Mouse (Mus musculus) intestine, postnatal 0 days (tissue): Measurements from ENCODE around the gene 0610030E20Rik. TPM values are rescaled to one million over a fixed set of nuclear protein-coding genes. Genes with fewer than 3 reads are reported as not detected.

Source experiments
- ATAC-seq: fragments of 200-750 bp; cut with Nextera tagmentation; 2 replicates; pipeline ENCODE4 v1.8.0; 2017; ENCODE audit warnings: mild to moderate bottlenecking, moderate TSS enrichment, moderate library complexity
- H3K27ac ChIP-seq: fragments of 300-500 bp; sonication (generic); 2 replicates; pipeline ENCODE4 v1.5.1; 2014; ENCODE audit warnings: mild to moderate bottlenecking, low read depth, low read length, moderate library complexity
- H3K27me3 ChIP-seq: fragments of 300-500 bp; sonication (generic); replicated peaks from 2 replicates; pipeline ENCODE4 v1.6.1; 2014; ENCODE audit warnings: low read length, mixed read lengths; ENCODE audit not compliant: control insufficient read depth, insufficient read depth
- H3K36me3 ChIP-seq: fragments of 300-500 bp; sonication (generic); 2 replicates; pipeline ENCODE4 v1.6.1; 2014; ENCODE audit warnings: mild to moderate bottlenecking, moderate library complexity; ENCODE audit not compliant: control insufficient read depth, insufficient read depth
- H3K4me1 ChIP-seq: fragments of 300-500 bp; sonication (generic); replicated peaks from 2 replicates; pipeline ENCODE4 v1.6.1; 2014; ENCODE audit warnings: antibody characterized with exemption, low read length, mixed read lengths; ENCODE audit not compliant: control insufficient read depth, insufficient read depth
- H3K4me2 ChIP-seq: fragments of 300-500 bp; sonication (generic); replicated peaks from 2 replicates; pipeline ENCODE4 v1.6.1; 2014; ENCODE audit warnings: low read depth, mild to moderate bottlenecking, moderate library complexity
- H3K4me3 ChIP-seq: fragments of 300-500 bp; sonication (generic); 2 replicates; pipeline ENCODE4 v1.5.1; 2014; ENCODE audit warnings: low read depth, low read length
- H3K9ac ChIP-seq: fragments of 300-500 bp; sonication (generic); 2 replicates; pipeline ENCODE4 v1.6.1; 2014; ENCODE audit warnings: mild to moderate bottlenecking, low read depth, low read length
- H3K9me3 ChIP-seq: fragments of 300-500 bp; sonication (generic); 2 replicates; pipeline ENCODE4 v1.6.1; 2016; ENCODE audit warnings: mixed run types; ENCODE audit not compliant: control insufficient read depth
- CTCF ChIP-seq: sonication (generic); IDR thresholded peaks from 2 replicates; pipeline ENCODE4 v1.5.1; 2016; ENCODE audit warnings: low read depth, mild to moderate bottlenecking, control low read depth, antibody characterized with exemption, moderate library complexity
- WGBS: fragments of 180-500 bp; shearing (Covaris S2); extraction: QIAGEN DNeasy Blood & Tissue Kit; methylation state at CpG from one replicate; pipeline ENCODE4 v1.1.7; 2014; 5-methylcytosine and 5-hydroxymethylcytosine counted together
- polyA plus RNA-seq: library from polyadenylated mRNA; unstranded; fragments of >200 nt; fragmentation: Nextera tagmentation; extraction: Ambion mirVana; gene quantifications from 2 replicates; pipeline ENCODE4 v1.2.1, GENCODE M21; 2015

Gene 0610030E20Rik
- polyA plus RNA-seq, 1 experiment from 2014 or later, result 16.0 TPM

GRCm38 (mm10) chr6:72364985-72365384 is 17.9 kb downstream of the 0610030E20Rik start:
- no peak overlapping the region for H3K9ac ChIP-seq
- 48% methylated on average over 6 of the region's 6 CpGs for WGBS
- no peaks in the 10 kb centered on the region for H3K27me3 ChIP-seq
- no peaks in the 10 kb centered on the region; the same call in 1 of the 2 replicates for H3K36me3 ChIP-seq
- no peak for ATAC-seq
- H3K4me3 ChIP-seq, result no peak overlapping the region
- TF ChIP-seq CTCF, result no peak
- H3K27ac ChIP-seq, result no peak overlapping the region
- no peak overlapping the region for H3K4me2 ChIP-seq
- H3K9me3 ChIP-seq, result no peaks in the 10 kb centered on the region
- H3K4me1 ChIP-seq, result peaks cover 5% of the 10 kb centered on the region; the same call in 1 of the 2 replicates

- Histone ChIP-seq H3K27ac (no peak overlapping the region), H3K27me3 (no peaks in the 10 kb centered on the region), H3K4me1 (no peaks in the 10 kb centered on the region; the same call in 1 of the 2 replicates), H3K4me2 (no peak overlapping the region), H3K4me3 (no peak overlapping the region), H3K36me3 (no peaks in the 10 kb centered on the region), H3K9ac (no peak overlapping the region), H3K9me3 (no peaks in the 10 kb centered on the region)
- no peak for ATAC-seq
- 63% methylated on average over 3 of the region's 3 CpGs for WGBS
- no peak for TF ChIP-seq CTCF
Measured at GRCm38 (mm10) chr6:72366304-72366703, 19.2 kb downstream of the 0610030E20Rik start.

- WGBS, result 80% methylated on average over 4 of the region's 4 CpGs
- no peak for ATAC-seq
Measured at GRCm38 (mm10) chr6:72366844-72367443, 19.8 kb downstream of the 0610030E20Rik start, which contains the start of gene Rnf181. Gene Rnf181 (minus strand): TSS chr6:72366956.

GRCm38 (mm10) chr6:72367460-72367974 is 20.4 kb downstream of the 0610030E20Rik start:
- Histone ChIP-seq H3K27ac (no peak overlapping the region), H3K36me3 (no peaks in the 10 kb centered on the region), H3K4me3 (no peak overlapping the region), H3K9me3 (no peaks in the 10 kb centered on the region), H3K27me3 (no peaks in the 10 kb centered on the region), H3K9ac (no peak overlapping the region), H3K4me1 (no peaks in the 10 kb centered on the region), H3K4me2 (no peak overlapping the region)
- TF ChIP-seq CTCF, result no peak
- no peak for ATAC-seq
- 78% methylated on average over 4 of the region's 4 CpGs for WGBS

More at GRCm38 (mm10) chr6:72366844-72367443, 19.8 kb downstream of the 0610030E20Rik start, which contains the start of gene Rnf181:
- Histone ChIP-seq H3K4me3 (no peak within 1 kb of the TSS), H3K27me3 (no peaks in the 10 kb centered on the region), H3K9ac (no peak within 1 kb of the TSS), H3K9me3 (no peaks in the 10 kb centered on the region), H3K4me1 (no peaks in the 10 kb centered on the region), H3K4me2 (no peak within 1 kb of the TSS), H3K36me3 (no peaks in the 10 kb centered on the region), H3K27ac (no peak within 1 kb of the TSS)
- no peak for TF ChIP-seq CTCF

- ATAC-seq, result no peak
- Histone ChIP-seq H3K4me2 (no peak overlapping the region), H3K9me3 (no peaks in the 10 kb centered on the region), H3K4me3 (no peak overlapping the region), H3K36me3 (no peaks in the 10 kb centered on the region), H3K27ac (no peak overlapping the region), H3K9ac (no peak overlapping the region), H3K4me1 (0 out of 2 replicates have a peak, but pooled peaks cover 3% of the 10 kb centered on the region), H3K27me3 (no peaks in the 10 kb centered on the region)
- 85% methylated on average over 4 of the region's 4 CpGs for WGBS
- TF ChIP-seq CTCF, result peak; percentile 43
Measured at GRCm38 (mm10) chr6:72369557-72369956, 22.4 kb downstream of the 0610030E20Rik start.

- H3K4me3 ChIP-seq, result no peak overlapping the region
- ATAC-seq, result no peak
- WGBS, result 84% methylated on average over 12 of the region's 12 CpGs
- H3K9me3 ChIP-seq, result no peaks in the 10 kb centered on the region
- no peaks in the 10 kb centered on the region for H3K27me3 ChIP-seq
- no peak overlapping the region for H3K27ac ChIP-seq
- H3K36me3 ChIP-seq, result no peaks in the 10 kb centered on the region
- no peak overlapping the region for H3K9ac ChIP-seq
- no peak overlapping the region for H3K4me2 ChIP-seq
- TF ChIP-seq CTCF, result no peak
- H3K4me1 ChIP-seq, result 0 out of 2 replicates have a peak, but pooled peaks cover 3% of the 10 kb centered on the region
Measured at GRCm38 (mm10) chr6:72370091-72370490, 23.0 kb downstream of the 0610030E20Rik start.
